Mouse (Mus musculus) midbrain, embryonic 15.5 days (tissue): ENCODE measurements around the gene Rgs14. TPM values are rescaled to one million over a fixed set of nuclear protein-coding genes. Genes with fewer than 3 reads are reported as not detected.

Source experiments
- polyA plus RNA-seq: library from polyadenylated mRNA; unstranded; fragments of >200 nt; fragmentation: Nextera tagmentation; extraction: Ambion mirVana; gene quantifications from 2 replicates; pipeline ENCODE4 v1.2.1, GENCODE M21; 2015

Rgs14 gene
- polyA plus RNA-seq, 1 experiment from 2014 or later: 0.52 TPM

Other genes with a start within 250 kb of the Rgs14 start
- not detected in 2 replicates for gene Gm17617, start 236.2 kb upstream of the Rgs14 start, polyA plus RNA-seq
- gene Fgfr4, start 217.1 kb upstream of the Rgs14 start, polyA plus RNA-seq: 0.37 and 0.50 TPM in 2 replicates
- 59.1 and 64.3 TPM in 2 replicates for gene Nsd1, start 159.9 kb upstream of the Rgs14 start, polyA plus RNA-seq
- gene Prelid1, start 49.2 kb upstream of the Rgs14 start, polyA plus RNA-seq: 331 and 355 TPM in 2 replicates
- gene Rab24, start 47.8 kb upstream of the Rgs14 start, polyA plus RNA-seq: 104 and 105 TPM in 2 replicates
- 7.6 and 11.8 TPM in 2 replicates for gene Mxd3, start 39.9 kb upstream of the Rgs14 start, polyA plus RNA-seq
- 57.1 and 57.5 TPM in 2 replicates for gene Lman2, start 6.9 kb upstream of the Rgs14 start, polyA plus RNA-seq
- 0.05 TPM in 1 of 2 replicates, not detected in the other for gene Slc34a1, start 28.5 kb downstream of the Rgs14 start, polyA plus RNA-seq
- gene Pfn3, start 45.5 kb downstream of the Rgs14 start, polyA plus RNA-seq: 0.43 and 0.45 TPM in 2 replicates
- 0.09 and 0.14 TPM in 2 replicates for gene F12, start 57.1 kb downstream of the Rgs14 start, polyA plus RNA-seq
- 40.8 and 41.4 TPM in 2 replicates for gene Grk6, start 75.3 kb downstream of the Rgs14 start, polyA plus RNA-seq
- gene Prr7, start 94.5 kb downstream of the Rgs14 start, polyA plus RNA-seq: 5.5 and 5.7 TPM in 2 replicates
- 622 and 645 TPM in 2 replicates for gene Dbn1, start 118.4 kb downstream of the Rgs14 start, polyA plus RNA-seq
- gene Pdlim7, start 143.9 kb downstream of the Rgs14 start, polyA plus RNA-seq: 167 and 171 TPM in 2 replicates
- gene Dok3, start 159.6 kb downstream of the Rgs14 start, polyA plus RNA-seq: 5.6 and 6.4 TPM in 2 replicates
- 61.2 and 63.6 TPM in 2 replicates for gene Ddx41, start 166.9 kb downstream of the Rgs14 start, polyA plus RNA-seq
- gene Fam193b, start 201.4 kb downstream of the Rgs14 start, polyA plus RNA-seq: 62.9 and 65.2 TPM in 2 replicates
- 93.5 and 93.8 TPM in 2 replicates for gene Tmed9, start 204.0 kb downstream of the Rgs14 start, polyA plus RNA-seq
- 48.6 and 51.4 TPM in 2 replicates for gene B4galt7, start 230.2 kb downstream of the Rgs14 start, polyA plus RNA-seq